Mouse (Mus musculus): ENCODE results near the gene Gm20877. TPM values are rescaled to one million over a fixed set of nuclear protein-coding genes. Genes with fewer than 3 reads are reported as not detected.
"Not testable (repeated sequence)": the region's sequence is repeated elsewhere in the genome, so short reads cannot be mapped to it uniquely, and the experiment has no call there.

Gm20877 gene
- not detected in 2 replicates for polyA plus RNA-seq (2015; fragmentation: Nextera tagmentation; extraction: Ambion mirVana)

DNA sequence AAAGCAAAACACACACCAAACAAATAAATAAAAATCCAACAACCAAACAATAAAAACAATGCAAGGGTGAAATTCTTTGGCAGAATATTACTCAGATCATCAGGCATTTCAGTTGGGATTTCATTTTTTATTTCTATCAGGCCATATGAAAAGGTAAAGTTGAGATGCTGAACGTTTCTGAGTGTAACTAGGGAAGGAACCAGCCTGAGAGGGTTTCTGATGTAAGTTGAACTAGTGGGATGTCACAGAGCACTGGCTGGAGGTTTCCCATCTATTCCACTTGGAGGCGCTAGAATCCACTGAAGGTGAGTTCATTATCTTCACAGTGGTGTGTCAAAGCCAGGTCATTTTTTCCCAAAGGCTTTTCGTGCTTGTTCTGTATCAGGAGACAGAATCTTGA, at the start of gene Gm20877:
Gene Gm20877 (plus strand): TSS at position 301 of the 400 bp plus-strand sequence.
- H3K27me3 ChIP-seq; H3K36me3 ChIP-seq; ATAC-seq (ENCODE audit: insufficient number of reproducible peaks, low FRiP score, low TSS enrichment, low read depth); H3K9me3 ChIP-seq (replicated peaks); H3K27ac ChIP-seq (replicated peaks); H3K4me1 ChIP-seq; H3K4me3 ChIP-seq (replicated peaks); H3K9ac ChIP-seq; H3K4me2 ChIP-seq (replicated peaks): not testable (repeated sequence)
- no CpG with 5 or more reads among the region's 3 CpGs for WGBS

Measured in embryonic facial prominence, embryonic 15.5 days (tissue).